Comparison of ENCODE assay signal across 9 mouse cellular contexts in the genomic region with DNA sequence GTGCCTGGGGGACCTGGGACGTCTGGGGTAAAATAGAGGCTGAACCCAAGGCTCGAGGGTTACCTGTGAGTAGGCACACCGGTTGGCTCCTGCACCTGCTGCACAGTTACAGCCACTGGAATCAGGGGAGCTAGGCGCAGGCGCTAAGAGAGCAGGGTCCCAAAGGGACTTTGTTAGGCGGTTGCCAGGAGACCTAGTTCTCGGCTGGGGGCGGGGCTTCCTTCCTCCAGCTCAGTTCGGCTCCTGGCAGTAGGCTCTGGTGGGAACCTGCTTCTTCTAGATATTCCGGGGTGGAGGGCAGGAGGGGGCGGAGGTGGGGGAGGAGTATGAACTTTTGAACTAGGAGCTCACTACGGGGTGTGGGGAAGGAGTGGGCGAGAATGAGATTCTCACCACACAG. TPM values are rescaled to one million over a fixed set of nuclear protein-coding genes. Genes with fewer than 3 reads are reported as not detected.
DNase-seq lines count a peak whose midpoint lies in the region; ATAC-seq and TF ChIP-seq lines count a peak whose summit lies in the region.
"Had no signal": no experiment of that assay in that cellular context is flagged by ENCODE, and none has a peak within 500 bp of the region (broad histone marks: within the 10 kb centered on the region; RNA-seq: fewer than 3 reads in every experiment).

No protein-coding gene starts in this region.

- H3K4me2 ChIP-seq in midbrain, embryonic 13.5 days (replicated peaks), result peak overlapping the region; percentile 4; the same call in 1 of the 2 replicates
- H3K4me2 ChIP-seq: heart, embryonic 15.5 days had no signal

- no peak for TF ChIP-seq CTCF in gastrocnemius, adult 2 months (IDR thresholded peaks at IDR 0.05)
- TF ChIP-seq CTCF in cerebellum, adult 2 months (IDR thresholded peaks at IDR 0.05; ENCODE audit: borderline replicate concordance, insufficient read depth, low read depth, low read length), result no peak

- no peak overlapping the region for H3K27ac ChIP-seq in gastrocnemius, adult 2 months
- no peak overlapping the region for H3K27ac ChIP-seq in midbrain, embryonic 13.5 days
- H3K27ac ChIP-seq in cerebellum, adult 2 months (ENCODE audit: insufficient read depth, low read length), result no peak overlapping the region
- H3K27ac ChIP-seq: heart, embryonic 15.5 days had no signal

- peak; percentile 88 for ATAC-seq in midbrain, embryonic 13.5 days

- no peak overlapping the region for H3K4me3 ChIP-seq in gastrocnemius, adult 2 months
- no peak overlapping the region for H3K4me3 ChIP-seq in midbrain, embryonic 13.5 days (replicated peaks)
- H3K4me3 ChIP-seq in cerebellum, adult 2 months (replicated peaks; ENCODE audit: insufficient read depth, low read depth, low read length), result no peak overlapping the region
- H3K4me3 ChIP-seq: heart, embryonic 15.5 days had no signal

- peak; percentile 47 for DNase-seq in gastrocnemius, adult 2 months
- no peak for DNase-seq in gastrocnemius, postnatal 4 days (ENCODE audit: low spot score in 2 of 2)
- DNase-seq in embryo, embryonic 10.5 days (ENCODE audit: low spot score), result peak; percentile 89
- DNase-seq in heart, postnatal 10 days, result peak; percentile 46 to 57
- DNase-seq in kidney, postnatal 14 days, result peak; percentile 78
- DNase-seq in testis, postnatal 10 days (ENCODE audit: low spot score), result peak; percentile 76
- DNase-seq in cerebellum, adult 2 months, result no peak

- no peak overlapping the region for H3K9ac ChIP-seq in midbrain, embryonic 13.5 days (replicated peaks)
- H3K9ac ChIP-seq: heart, embryonic 15.5 days had no signal

- no peak for TF ChIP-seq POLR2A in cerebellum, adult 2 months (IDR thresholded peaks at IDR 0.05; ENCODE audit: borderline replicate concordance, insufficient read depth, low read length)

- 6% methylated on average over 13 of the region's 13 CpGs for WGBS in midbrain, embryonic 13.5 days
- WGBS in cerebellum, adult 2 months, result 9% methylated on average over 13 of the region's 13 CpGs

- H3K36me3 ChIP-seq in midbrain, embryonic 13.5 days, result no peaks in the 10 kb centered on the region
- H3K36me3 ChIP-seq: heart, embryonic 15.5 days had no signal

- H3K4me1 ChIP-seq in midbrain, embryonic 13.5 days (replicated peaks), result peaks cover 12% of the 10 kb centered on the region
- H3K4me1 ChIP-seq in cerebellum, adult 2 months (ENCODE audit: control insufficient read depth, insufficient read depth, low read length), result no peaks in the 10 kb centered on the region

- intact Hi-C loops in gastrocnemius, adult 2 months (cut with DNase I), result no loop called here
- intact Hi-C loops in heart, postnatal 10 days (cut with DNase I), result no loop called here

- H3K27me3 ChIP-seq in midbrain, embryonic 13.5 days, result no peaks in the 10 kb centered on the region; the same call in 1 of the 2 replicates
- no peaks in the 10 kb centered on the region for H3K27me3 ChIP-seq in cerebellum, adult 2 months (ENCODE audit: control insufficient read depth, insufficient read depth, low read length)
- H3K27me3 ChIP-seq: heart, embryonic 15.5 days had no signal

- no peaks in the 10 kb centered on the region for H3K9me3 ChIP-seq in midbrain, embryonic 13.5 days
- H3K9me3 ChIP-seq: heart, embryonic 15.5 days had no signal

RNA-seq across cellular contexts. Expression of gene Efcc1, which starts 8.0 kb away (rescaled TPM):
- total RNA-seq in gastrocnemius, adult 2 months (2021), result under 1 TPM; 0.70 to 0.82 TPM
- 1 to 10 TPM; 2.7 to 3.4 TPM for total RNA-seq in gastrocnemius, postnatal 4 days (2021)
- total RNA-seq in heart, postnatal 10 days (2021), result 1 to 10 TPM; 2.8 to 3.0 TPM
- polyA plus RNA-seq in midbrain, embryonic 13.5 days (2015; fragmentation: Nextera tagmentation; extraction: Ambion mirVana), result 3.2 and 4.2 TPM in 2 replicates
- 4.0 and 4.5 TPM in 2 replicates for polyA plus RNA-seq in cerebellum, adult 2 months (2012; rRNA removed)

RNA-seq across cellular contexts. Expression of gene Aplf, which starts 50.6 kb away (rescaled TPM):
- 1 to 10 TPM; 2.0 to 2.7 TPM for total RNA-seq in gastrocnemius, adult 2 months (2021)
- total RNA-seq in gastrocnemius, postnatal 4 days (2021), result 1 to 10 TPM; 5.2 to 6.0 TPM
- 1 to 10 TPM; 2.3 to 3.4 TPM for total RNA-seq in heart, postnatal 10 days (2021)
- 8.9 and 10.7 TPM in 2 replicates for polyA plus RNA-seq in midbrain, embryonic 13.5 days (2015; fragmentation: Nextera tagmentation; extraction: Ambion mirVana)
- polyA plus RNA-seq in cerebellum, adult 2 months (2012; rRNA removed), result 4.6 and 5.0 TPM in 2 replicates

RNA-seq across cellular contexts. Expression of gene Gp9, which starts 55.2 kb away (rescaled TPM):
- not detected for total RNA-seq in gastrocnemius, adult 2 months (2021)
- under 1 TPM in 1 of 2 experiments, not detected in 1; 0.32 TPM for total RNA-seq in gastrocnemius, postnatal 4 days (2021)
- 1 to 10 TPM in 1 of 2 experiments, under 1 TPM in 1; 0.72 to 1.3 TPM for total RNA-seq in heart, postnatal 10 days (2021)
- 0.54 and 1.1 TPM in 2 replicates for polyA plus RNA-seq in midbrain, embryonic 13.5 days (2015; fragmentation: Nextera tagmentation; extraction: Ambion mirVana)
- polyA plus RNA-seq in cerebellum, adult 2 months (2012; rRNA removed), result 0.49 and 0.68 TPM in 2 replicates

Comparison
In these comparisons a context has a peak if more than half of its experiments do, and no peak if none do; other contexts are left out.
1. DNase-seq: peak in gastrocnemius, adult 2 months (single experiment), embryo, embryonic 10.5 days (single experiment), heart, postnatal 10 days (2 of 2), kidney, postnatal 14 days (single experiment) and testis, postnatal 10 days (single experiment); none in gastrocnemius, postnatal 4 days (0 of 2) and cerebellum, adult 2 months (0 of 2).